ENCODE assay signal across 8 mouse cellular contexts in the genomic region with DNA sequence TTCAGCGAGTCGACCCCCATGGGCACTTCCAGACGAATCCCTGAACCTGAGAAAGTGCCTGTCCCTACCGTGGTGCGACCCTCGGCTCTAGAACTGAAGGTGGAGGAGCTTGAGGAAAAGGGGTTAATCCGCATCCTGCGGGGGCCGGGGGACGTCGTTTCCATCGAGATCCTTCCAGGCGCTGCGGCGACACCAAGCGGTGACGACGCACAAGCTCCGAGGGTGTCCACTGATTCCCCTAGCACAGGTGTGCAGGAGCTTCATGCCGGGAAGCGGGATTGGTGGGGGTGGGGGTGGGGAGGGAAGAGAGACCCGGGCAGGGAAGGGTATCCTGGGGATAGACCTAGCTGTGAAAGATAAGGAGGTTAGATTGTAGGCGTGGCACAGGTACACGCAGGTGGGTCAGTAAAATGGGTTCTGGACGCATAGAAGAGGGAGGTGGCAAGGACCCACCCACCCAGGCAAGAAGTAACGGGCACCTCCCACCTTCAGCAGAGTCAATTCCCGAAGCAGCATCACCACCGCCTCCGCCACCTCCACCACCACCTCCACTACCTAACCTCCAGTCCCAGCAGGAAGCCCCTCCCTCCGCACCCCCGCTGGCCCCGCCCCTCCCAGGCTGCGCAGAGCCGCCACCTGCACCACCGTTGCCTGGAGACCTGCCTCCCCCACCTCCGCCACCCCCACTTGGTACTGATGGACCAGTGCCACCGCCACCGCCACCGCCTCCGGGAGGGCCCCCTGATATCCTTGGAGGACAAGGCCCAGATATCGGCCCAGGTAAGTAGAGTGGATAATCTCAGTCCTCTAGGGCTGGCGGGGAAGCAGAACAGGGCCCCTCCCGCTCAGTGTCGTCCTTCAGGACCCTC. TPM values are rescaled to one million over a fixed set of nuclear protein-coding genes. Genes with fewer than 3 reads are reported as not detected.
A peak's percentile ranks its signal among the peaks of the same experiment; 100 is the strongest.
DNase-seq lines count a peak whose midpoint lies in the region; ATAC-seq and TF ChIP-seq lines count a peak whose summit lies in the region.
"Had no signal": no experiment of that assay in that cellular context is flagged by ENCODE, and none has a peak within 500 bp of the region (broad histone marks: within the 10 kb centered on the region; RNA-seq: fewer than 3 reads in every experiment).

No protein-coding gene starts in this region.

- no peaks in the 10 kb centered on the region for H3K9me3 ChIP-seq in embryonic facial prominence, embryonic 11.5 days (replicated peaks; ENCODE audit: control insufficient read depth, low read length)
- H3K9me3 ChIP-seq in hindbrain, embryonic 15.5 days: no peaks in the 10 kb centered on the region
- H3K9me3 ChIP-seq in liver, postnatal 0 days (ENCODE audit: low read length): no peaks in the 10 kb centered on the region
- H3K9me3 ChIP-seq in stomach, embryonic 15.5 days: no peaks in the 10 kb centered on the region
- H3K9me3 ChIP-seq: liver, embryonic 15.5 days had no signal

- DNase-seq in testis, postnatal 10 days (ENCODE audit: low spot score): no peak
- DNase-seq in embryonic facial prominence, embryonic 11.5 days (ENCODE audit: low spot score): peak; percentile 65
- DNase-seq in liver, postnatal 0 days: no peak

- no peak overlapping the region for H3K27ac ChIP-seq in testis, adult 2 months (ENCODE audit: control insufficient read depth, insufficient read depth, low read depth, low read length)
- no peak overlapping the region for H3K27ac ChIP-seq in embryonic facial prominence, embryonic 11.5 days (replicated peaks; ENCODE audit: low read depth, low read length)
- no peak overlapping the region for H3K27ac ChIP-seq in hindbrain, embryonic 15.5 days (replicated peaks)
- no peak overlapping the region for H3K27ac ChIP-seq in liver, postnatal 0 days (ENCODE audit: low read depth)
- H3K27ac ChIP-seq in stomach, embryonic 15.5 days: no peak overlapping the region
- H3K27ac ChIP-seq: liver, embryonic 15.5 days had no signal

- no peak for TF ChIP-seq CTCF in testis, adult 2 months (IDR thresholded peaks at IDR 0.05; ENCODE audit: control insufficient read depth, insufficient read depth, insufficient replicate concordance, low read depth, low read length)
- peak; percentile 41 for TF ChIP-seq CTCF in liver, postnatal 0 days (IDR thresholded peaks at IDR 0.05; ENCODE audit: low read depth)

- H3K4me1 ChIP-seq in testis, adult 2 months (ENCODE audit: control insufficient read depth, insufficient read depth, low read length): peaks cover 10% of the 10 kb centered on the region
- H3K4me1 ChIP-seq in embryonic facial prominence, embryonic 11.5 days (ENCODE audit: control insufficient read depth, insufficient read depth, low read length): peaks cover 3% of the 10 kb centered on the region; the same call in 1 of the 2 replicates
- H3K4me1 ChIP-seq in hindbrain, embryonic 15.5 days (replicated peaks): peaks cover 13% of the 10 kb centered on the region
- H3K4me1 ChIP-seq in liver, postnatal 0 days (ENCODE audit: insufficient read depth): no peaks in the 10 kb centered on the region
- H3K4me1 ChIP-seq in stomach, embryonic 15.5 days: peaks cover 9% of the 10 kb centered on the region; the same call in 1 of the 2 replicates
- H3K4me1 ChIP-seq: liver, embryonic 15.5 days had no signal

- 2% methylated on average over 41 of the region's 44 CpGs for WGBS in embryonic facial prominence, embryonic 11.5 days
- 2% methylated on average over 39 of the region's 44 CpGs for WGBS in hindbrain, embryonic 15.5 days
- WGBS in liver, postnatal 0 days (ENCODE audit: insufficient replicate concordance): 59% methylated on average over 44 of the region's 44 CpGs
- WGBS in stomach, embryonic 15.5 days: 16% methylated on average over 39 of the region's 44 CpGs

- H3K4me3 ChIP-seq in testis, adult 2 months (ENCODE audit: control insufficient read depth, low read depth, low read length): peak overlapping the region; percentile 60
- H3K4me3 ChIP-seq in embryonic facial prominence, embryonic 11.5 days (ENCODE audit: low read depth, low read length): peak overlapping the region; percentile 12; the same call in 1 of the 2 replicates
- H3K4me3 ChIP-seq in hindbrain, embryonic 15.5 days: peak overlapping the region; percentile 32
- H3K4me3 ChIP-seq in liver, postnatal 0 days (ENCODE audit: low read depth, low read length): no peak overlapping the region
- peak overlapping the region; percentile 24 for H3K4me3 ChIP-seq in stomach, embryonic 15.5 days (replicated peaks)
- H3K4me3 ChIP-seq: liver, embryonic 15.5 days had no signal

- H3K9ac ChIP-seq in embryonic facial prominence, embryonic 11.5 days (replicated peaks; ENCODE audit: low read length): peak overlapping the region; percentile 22; the same call in 1 of the 2 replicates
- H3K9ac ChIP-seq in hindbrain, embryonic 15.5 days: peak overlapping the region; percentile 17; the same call in 1 of the 2 replicates
- no peak overlapping the region for H3K9ac ChIP-seq in liver, postnatal 0 days (replicated peaks)
- no peak overlapping the region for H3K9ac ChIP-seq in stomach, embryonic 15.5 days
- H3K9ac ChIP-seq: liver, embryonic 15.5 days had no signal

- peak overlapping the region; percentile 43 for H3K4me2 ChIP-seq in embryonic facial prominence, embryonic 11.5 days (ENCODE audit: low read depth, low read length)
- H3K4me2 ChIP-seq in hindbrain, embryonic 15.5 days: peak overlapping the region; percentile 57
- H3K4me2 ChIP-seq in liver, postnatal 0 days (ENCODE audit: low read depth, low read length): no peak overlapping the region
- peak overlapping the region; percentile 48 for H3K4me2 ChIP-seq in stomach, embryonic 15.5 days
- H3K4me2 ChIP-seq: liver, embryonic 15.5 days had no signal

- TF ChIP-seq EP300 in liver, postnatal 0 days (IDR thresholded peaks at IDR 0.05; ENCODE audit: low read depth): no peak

- no peak for TF ChIP-seq POLR2A in testis, adult 2 months (IDR thresholded peaks at IDR 0.05; ENCODE audit: control insufficient read depth, low read depth, low read length)

- ATAC-seq in embryonic facial prominence, embryonic 11.5 days (replicated peaks; ENCODE audit: insufficient number of reproducible peaks, low FRiP score, low TSS enrichment, low read depth): no peak
- ATAC-seq in hindbrain, embryonic 15.5 days (ENCODE audit: low FRiP score, low read depth): peak; percentile 55; the same call in 1 of the 2 replicates
- ATAC-seq in liver, postnatal 0 days: no peak
- ATAC-seq in stomach, embryonic 15.5 days (ENCODE audit: insufficient read depth, low FRiP score, low read depth): no peak
- no peak for ATAC-seq in megakaryocyte-erythroid progenitor cell, adult 5-6 weeks (replicated peaks; ENCODE audit: low FRiP score, low TSS enrichment, poor library complexity, severe bottlenecking)

- no peaks in the 10 kb centered on the region for H3K27me3 ChIP-seq in testis, adult 2 months (ENCODE audit: control insufficient read depth, insufficient read depth, low read length)
- peaks cover 55% of the 10 kb centered on the region for H3K27me3 ChIP-seq in embryonic facial prominence, embryonic 11.5 days (ENCODE audit: control insufficient read depth, insufficient read depth, low read length)
- H3K27me3 ChIP-seq in hindbrain, embryonic 15.5 days: peaks cover 82% of the 10 kb centered on the region
- peaks cover 29% of the 10 kb centered on the region for H3K27me3 ChIP-seq in liver, postnatal 0 days (ENCODE audit: insufficient read depth, low read length)
- peaks cover 74% of the 10 kb centered on the region for H3K27me3 ChIP-seq in stomach, embryonic 15.5 days (replicated peaks)

- no peaks in the 10 kb centered on the region for H3K36me3 ChIP-seq in testis, adult 2 months (ENCODE audit: control insufficient read depth, insufficient read depth, low read length)
- no peaks in the 10 kb centered on the region for H3K36me3 ChIP-seq in embryonic facial prominence, embryonic 11.5 days (replicated peaks; ENCODE audit: control insufficient read depth, insufficient read depth, low read depth, low read length)
- 0 out of 2 replicates have a peak, but pooled peaks cover 2% of the 10 kb centered on the region for H3K36me3 ChIP-seq in hindbrain, embryonic 15.5 days
- H3K36me3 ChIP-seq in liver, postnatal 0 days (replicated peaks; ENCODE audit: insufficient read depth, low read length): 0 out of 2 replicates have a peak, but pooled peaks cover 5% of the 10 kb centered on the region
- no peaks in the 10 kb centered on the region for H3K36me3 ChIP-seq in stomach, embryonic 15.5 days
- H3K36me3 ChIP-seq: liver, embryonic 15.5 days had no signal

RNA-seq across cellular contexts. Expression of a gene that starts 15.2 kb away (rescaled TPM):
- polyA plus RNA-seq in testis, adult 2 months (2012; rRNA removed): 451 and 466 TPM in 2 replicates
- 0.25 TPM in 2 replicates for polyA plus RNA-seq in embryonic facial prominence, embryonic 11.5 days (2014; fragmentation: Nextera tagmentation; extraction: Ambion mirVana)
- polyA plus RNA-seq in hindbrain, embryonic 15.5 days (2015; fragmentation: Nextera tagmentation; extraction: Ambion mirVana): 2.3 and 2.6 TPM in 2 replicates
- polyA plus RNA-seq in liver, postnatal 0 days (2015; fragmentation: Nextera tagmentation; extraction: Ambion mirVana): 0.09 TPM in 1 of 2 replicates, not detected in the other
- 1.0 and 1.4 TPM in 2 replicates for polyA plus RNA-seq in stomach, embryonic 15.5 days (2015; fragmentation: Nextera tagmentation; extraction: Ambion mirVana)
- total RNA-seq in megakaryocyte-erythroid progenitor cell, adult 5-6 weeks (2014; fragmentation: Nextera tagmentation): not detected in 2 replicates
- total RNA-seq in megakaryocyte-erythroid progenitor cell, adult 5-6 weeks (2017): not detected in 2 replicates

RNA-seq across cellular contexts. Expression of a gene that starts 22.3 kb away (rescaled TPM):
- polyA plus RNA-seq in testis, adult 2 months (2012; rRNA removed): 18.4 and 21.6 TPM in 2 replicates
- polyA plus RNA-seq in embryonic facial prominence, embryonic 11.5 days (2014; fragmentation: Nextera tagmentation; extraction: Ambion mirVana): 0.70 and 0.72 TPM in 2 replicates
- polyA plus RNA-seq in hindbrain, embryonic 15.5 days (2015; fragmentation: Nextera tagmentation; extraction: Ambion mirVana): 7.0 and 7.8 TPM in 2 replicates
- polyA plus RNA-seq in liver, postnatal 0 days (2015; fragmentation: Nextera tagmentation; extraction: Ambion mirVana): 4.1 and 5.9 TPM in 2 replicates
- polyA plus RNA-seq in stomach, embryonic 15.5 days (2015; fragmentation: Nextera tagmentation; extraction: Ambion mirVana): 3.8 and 4.0 TPM in 2 replicates
- total RNA-seq in megakaryocyte-erythroid progenitor cell, adult 5-6 weeks (2014; fragmentation: Nextera tagmentation): 32.2 and 35.9 TPM in 2 replicates
- 7.4 and 9.7 TPM in 2 replicates for total RNA-seq in megakaryocyte-erythroid progenitor cell, adult 5-6 weeks (2017)

RNA-seq across cellular contexts. Expression of a gene that starts 25.0 kb away (rescaled TPM):
- polyA plus RNA-seq in testis, adult 2 months (2012; rRNA removed): 142 and 168 TPM in 2 replicates
- polyA plus RNA-seq in embryonic facial prominence, embryonic 11.5 days (2014; fragmentation: Nextera tagmentation; extraction: Ambion mirVana): not detected in 2 replicates
- polyA plus RNA-seq in hindbrain, embryonic 15.5 days (2015; fragmentation: Nextera tagmentation; extraction: Ambion mirVana): 0.99 and 1.4 TPM in 2 replicates
- polyA plus RNA-seq in liver, postnatal 0 days (2015; fragmentation: Nextera tagmentation; extraction: Ambion mirVana): not detected in 2 replicates
- polyA plus RNA-seq in stomach, embryonic 15.5 days (2015; fragmentation: Nextera tagmentation; extraction: Ambion mirVana): not detected in 2 replicates
- total RNA-seq in megakaryocyte-erythroid progenitor cell, adult 5-6 weeks (2014; fragmentation: Nextera tagmentation): not detected in 2 replicates
- total RNA-seq in megakaryocyte-erythroid progenitor cell, adult 5-6 weeks (2017): not detected in 2 replicates
- polyA plus RNA-seq: liver, embryonic 15.5 days had no signal

Comparison
In these comparisons a context has a peak if more than half of its experiments do, and no peak if none do; other contexts are left out.
1. H3K9ac ChIP-seq: peak in embryonic facial prominence, embryonic 11.5 days (single experiment) and hindbrain, embryonic 15.5 days (single experiment); none in liver, postnatal 0 days (single experiment) and stomach, embryonic 15.5 days (single experiment).
2. RNA of a gene that starts 15.2 kb away (polyA plus RNA-seq): 451 to 466 TPM in testis, adult 2 months; 2.3 to 2.6 TPM in hindbrain, embryonic 15.5 days, 1.0 to 1.4 TPM in stomach, embryonic 15.5 days, 0.25 TPM in embryonic facial prominence, embryonic 11.5 days and 0.09 TPM in liver, postnatal 0 days; every median in the first group is over 100 times any median in the second.
3. RNA of a gene that starts 25.0 kb away (polyA plus RNA-seq): 142 to 168 TPM in testis, adult 2 months; 0.99 to 1.4 TPM in hindbrain, embryonic 15.5 days, not detected in liver, postnatal 0 days, not detected in embryonic facial prominence, embryonic 11.5 days and not detected in stomach, embryonic 15.5 days; every median in the first group is over 10 times any median in the second.